Mouse (Mus musculus): ENCODE data around the gene Npas3.

The Npas3 gene

DNA sequence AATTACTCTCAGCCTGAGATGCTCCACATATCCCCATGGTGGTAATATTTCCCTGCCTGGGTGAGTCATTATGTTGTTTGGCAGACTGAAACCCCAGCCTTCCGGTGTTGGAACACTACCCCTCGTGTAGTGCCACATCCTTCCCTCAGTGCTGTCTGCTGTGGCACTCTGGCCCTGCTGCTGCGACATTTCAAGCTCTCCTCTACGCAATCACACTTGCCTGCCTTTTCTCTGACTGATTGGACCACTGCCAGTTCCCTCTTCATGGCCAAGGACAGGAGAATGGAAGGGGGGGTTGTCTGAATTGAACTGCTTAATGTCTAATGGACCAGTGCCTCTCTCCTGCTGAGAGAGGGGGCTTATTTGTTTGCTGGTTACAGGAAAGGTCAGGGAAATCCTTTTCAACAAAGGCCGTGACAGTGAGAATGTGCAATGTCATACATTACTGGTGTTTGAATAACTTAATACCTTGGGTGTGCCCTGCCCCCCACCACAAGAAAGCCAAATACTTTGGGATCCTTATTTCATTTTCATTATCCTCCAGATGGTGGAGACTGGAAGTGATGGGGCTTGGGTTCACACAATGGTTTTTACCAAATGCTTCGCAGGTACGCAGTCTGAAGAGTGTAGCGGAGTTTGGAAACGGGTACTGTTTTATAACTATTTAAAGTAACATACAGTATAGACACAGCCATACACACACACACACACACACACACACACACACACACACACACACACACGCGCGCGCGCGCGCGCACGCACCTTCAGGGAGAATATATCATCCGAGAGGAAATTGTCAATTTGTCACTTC lies 339.4 kb downstream of the Npas3 start:
- DNase-seq (ENCODE audit: low spot score in 2 of 2), result peak; percentile 25 to 76

DNA sequence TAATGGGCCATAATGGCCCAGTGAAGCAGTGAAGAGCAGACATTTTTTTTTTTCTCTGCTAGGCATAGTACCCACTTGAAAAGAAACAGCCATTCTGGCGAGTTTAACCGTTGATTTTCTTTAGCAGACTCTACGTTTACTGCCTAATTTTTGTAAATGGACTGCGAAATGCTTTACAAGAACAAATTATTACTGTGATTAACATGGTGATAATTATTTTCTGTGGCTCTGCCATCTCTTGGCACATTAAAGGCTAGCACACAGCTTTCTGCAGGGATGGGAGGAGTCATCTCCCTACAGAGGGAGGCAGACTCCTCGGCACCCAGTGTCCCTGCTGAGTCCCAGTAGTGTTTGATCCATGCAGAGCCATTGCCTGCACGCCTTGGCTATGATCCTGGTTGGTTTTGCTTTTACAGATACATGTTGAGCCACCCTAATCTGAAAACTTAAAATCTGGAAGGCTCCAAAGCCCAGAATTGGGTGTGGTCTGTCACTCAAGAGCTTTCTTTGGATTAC lies 341.0 kb downstream of the Npas3 start:
- no peak for DNase-seq (ENCODE audit: low spot score in 2 of 2)

DNA sequence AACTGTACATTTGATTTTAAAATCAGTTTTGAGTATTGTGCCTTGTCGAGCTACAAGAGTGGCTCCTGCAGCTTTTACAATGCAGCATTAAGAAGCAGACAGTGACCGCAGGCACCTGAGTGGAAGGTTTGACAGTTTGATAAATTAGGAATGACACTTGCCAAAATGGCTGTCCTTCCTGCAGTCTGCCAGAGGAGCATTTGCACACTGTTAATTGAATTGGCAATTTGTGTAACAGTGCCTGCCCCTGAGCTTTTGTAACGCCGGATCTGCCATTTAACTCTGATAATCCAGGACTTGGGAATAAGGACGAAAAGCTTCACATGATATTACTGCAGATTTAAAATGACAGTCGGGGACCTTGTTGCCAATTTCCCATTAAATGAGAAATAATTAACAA lies 357.2 kb downstream of the Npas3 start:
- no peak for DNase-seq (ENCODE audit: low spot score in 2 of 2)

DNA sequence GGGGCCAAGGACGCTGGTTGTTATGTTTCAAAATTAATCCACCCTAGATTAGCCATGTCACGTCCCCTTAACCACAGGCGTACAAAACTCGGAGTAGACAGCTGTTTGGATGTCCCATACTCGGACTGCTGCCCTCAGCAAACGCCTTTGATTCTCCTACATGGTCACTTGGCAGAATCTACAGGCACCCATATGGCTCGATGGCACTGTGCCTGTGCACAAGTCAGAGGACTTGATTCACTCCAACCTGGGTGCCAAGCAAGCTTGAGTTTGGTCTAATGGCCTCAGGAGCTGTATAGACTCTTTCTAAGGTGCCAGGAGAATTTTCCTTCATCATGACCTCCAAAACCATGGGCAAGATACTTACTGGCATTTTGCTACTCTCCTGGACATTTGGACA lies 363.6 kb downstream of the Npas3 start:
- peak; percentile 31 to 69 for DNase-seq (ENCODE audit: low spot score in 2 of 2)

DNA sequence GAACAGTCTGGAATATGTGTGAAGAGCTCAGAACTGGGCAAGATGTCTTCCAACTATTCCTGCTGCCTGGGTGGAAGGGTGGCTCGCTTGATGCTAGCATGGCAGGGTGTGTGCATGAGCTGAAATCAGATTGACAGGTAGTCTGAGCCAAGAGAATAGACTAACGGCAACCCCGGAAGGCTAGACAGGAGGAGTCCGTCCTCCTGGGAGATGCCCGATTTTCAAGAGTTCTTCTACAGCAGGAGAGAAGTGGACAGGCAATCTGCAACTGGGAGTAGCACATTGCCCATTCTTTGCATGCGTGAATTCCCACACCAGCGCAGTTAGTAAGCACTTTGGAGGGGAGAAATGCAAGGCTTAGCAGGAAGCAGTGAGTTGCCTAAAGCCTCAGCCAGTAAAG lies 372.8 kb downstream of the Npas3 start:
- no peak for DNase-seq (ENCODE audit: low spot score in 2 of 2)

DNA sequence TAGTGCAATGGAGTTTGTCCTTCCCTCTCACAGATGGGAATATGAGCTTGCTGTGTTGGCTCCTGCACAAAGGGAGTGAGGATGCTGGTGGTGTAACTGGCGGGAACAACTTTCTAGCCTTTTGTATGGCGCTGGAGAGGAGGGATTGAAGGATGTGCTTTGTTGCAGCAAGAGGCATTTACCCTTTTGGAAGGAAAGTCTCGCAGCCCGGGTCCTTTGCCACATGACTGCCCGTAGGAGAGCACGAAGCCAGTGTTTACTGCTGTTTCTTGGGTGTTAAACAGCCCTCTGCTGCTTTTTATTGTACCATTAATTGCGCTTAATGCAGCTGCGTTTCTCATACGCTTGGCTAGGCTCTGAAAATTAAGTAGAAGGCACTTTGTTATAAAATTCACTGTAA lies 375.3 kb downstream of the Npas3 start:
- DNase-seq (ENCODE audit: low spot score in 2 of 2), result no peak

DNA sequence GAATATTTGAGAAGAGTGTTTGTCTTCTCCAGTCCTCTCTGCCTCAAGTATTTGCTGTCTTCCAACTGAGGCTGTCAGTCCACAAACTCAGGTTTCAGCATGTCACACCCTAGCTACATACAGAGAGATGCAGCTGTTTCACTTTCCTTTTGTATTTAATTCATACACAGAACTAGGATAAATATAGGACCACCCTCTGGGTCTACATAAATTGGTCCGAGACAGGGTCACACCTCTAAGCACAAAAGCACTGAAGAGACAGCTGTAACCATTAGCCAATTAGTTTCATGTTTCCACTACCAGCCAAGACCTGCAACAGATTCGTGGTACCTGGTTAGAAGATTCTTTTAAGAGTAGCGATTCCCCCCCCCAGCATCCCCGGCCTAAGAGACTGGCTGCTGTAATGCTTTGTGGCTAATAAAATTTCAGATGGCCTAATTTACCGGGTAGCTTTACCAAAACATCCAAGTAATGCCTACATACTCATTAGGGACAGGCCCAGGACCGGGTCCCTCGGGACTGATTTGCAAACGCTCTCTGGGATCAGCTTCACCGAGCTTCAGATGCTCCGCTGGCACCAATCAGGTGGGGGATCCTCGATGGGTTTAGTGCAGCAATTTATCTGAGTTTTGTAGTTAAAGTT lies 376.0 kb downstream of the Npas3 start:
- no peak for DNase-seq (ENCODE audit: low spot score in 2 of 2)

DNA sequence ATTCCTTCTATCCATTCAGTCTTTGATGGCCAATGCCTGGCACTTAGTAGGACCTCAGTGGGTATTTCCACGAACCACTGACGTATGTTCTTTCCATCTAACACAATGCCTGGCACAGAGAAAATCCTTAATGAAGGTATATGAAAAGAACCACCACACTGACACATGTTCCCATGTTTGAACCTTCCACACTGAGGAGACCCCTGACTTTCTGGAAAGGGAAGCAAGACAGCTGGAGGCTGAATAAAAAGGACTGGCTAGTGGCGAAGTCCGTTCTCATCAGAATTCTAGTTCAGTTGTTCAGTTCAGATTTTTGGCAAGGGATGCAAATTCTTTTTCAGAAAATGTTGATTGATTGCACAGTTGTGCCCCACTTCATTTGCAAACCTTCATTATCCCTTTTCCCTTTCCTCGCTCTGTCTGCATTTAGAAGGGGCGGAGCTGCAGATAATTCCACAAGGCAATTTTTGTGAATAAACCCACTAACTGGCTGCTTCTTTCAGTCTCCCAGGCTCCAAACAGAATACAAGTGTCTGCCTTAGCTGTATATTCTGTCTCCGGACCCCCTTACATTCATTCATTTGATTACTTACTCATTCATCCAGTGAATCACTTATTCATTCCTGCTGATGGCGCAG lies 381.1 kb downstream of the Npas3 start:
- no peak for DNase-seq (ENCODE audit: low spot score in 2 of 2)

DNA sequence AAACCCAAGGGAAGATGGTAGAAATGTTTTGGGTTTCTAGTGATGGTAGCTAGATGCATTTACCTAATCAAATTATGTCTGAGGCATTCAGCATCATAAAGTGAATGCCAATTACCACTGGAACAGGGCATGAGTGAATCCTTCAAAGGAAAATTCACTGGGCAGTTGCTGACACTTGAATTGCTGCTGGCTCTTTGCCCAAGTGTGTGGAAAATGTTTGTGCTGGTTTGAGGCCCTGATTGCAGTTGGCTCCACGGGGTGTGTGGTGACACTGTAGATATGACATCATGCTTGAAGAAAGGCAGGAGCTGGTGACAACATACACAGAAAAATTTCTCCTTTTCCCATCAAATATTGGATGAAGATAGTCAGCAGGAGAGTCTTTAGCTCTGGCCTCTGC lies 382.1 kb downstream of the Npas3 start:
- DNase-seq (ENCODE audit: low spot score in 2 of 2), result no peak

DNA sequence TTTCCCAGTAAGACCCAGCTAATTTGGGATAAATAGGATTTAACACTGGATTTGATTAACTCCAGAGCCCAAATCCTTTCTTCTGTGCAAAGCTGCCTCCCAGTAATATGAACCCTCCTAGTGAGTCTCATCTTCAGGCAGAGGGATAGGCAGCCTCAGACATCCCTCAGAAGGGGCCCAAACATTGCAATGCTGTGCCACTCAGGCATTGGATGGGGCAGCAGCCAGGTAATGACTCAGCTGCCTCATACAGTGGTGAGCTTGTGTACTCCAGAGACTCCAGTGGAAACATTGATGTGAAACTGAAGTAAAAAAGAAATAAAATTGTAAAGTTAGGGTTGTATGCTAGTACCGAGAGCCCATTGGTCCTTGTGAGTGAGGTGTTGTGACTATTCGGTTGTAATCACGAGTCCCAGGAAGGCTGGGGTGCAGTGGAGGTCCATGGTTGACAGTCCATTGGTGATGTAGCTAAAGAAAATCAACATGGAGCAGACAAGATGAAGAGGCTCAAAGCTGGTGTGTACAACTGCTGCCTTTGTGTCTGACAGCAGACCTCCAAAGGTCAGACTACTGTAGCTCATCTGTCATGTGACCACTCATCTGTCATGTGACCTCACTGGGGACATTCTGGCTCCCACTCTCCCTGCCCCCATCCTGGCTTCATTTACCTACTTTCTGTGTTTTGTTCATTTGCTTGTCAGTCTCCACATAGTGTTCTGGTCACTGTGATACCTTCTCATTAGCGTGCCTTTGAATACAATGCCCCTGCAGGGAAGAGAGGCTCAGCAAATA lies 383.0 kb downstream of the Npas3 start:
- DNase-seq (ENCODE audit: low spot score in 2 of 2), result no peak

DNA sequence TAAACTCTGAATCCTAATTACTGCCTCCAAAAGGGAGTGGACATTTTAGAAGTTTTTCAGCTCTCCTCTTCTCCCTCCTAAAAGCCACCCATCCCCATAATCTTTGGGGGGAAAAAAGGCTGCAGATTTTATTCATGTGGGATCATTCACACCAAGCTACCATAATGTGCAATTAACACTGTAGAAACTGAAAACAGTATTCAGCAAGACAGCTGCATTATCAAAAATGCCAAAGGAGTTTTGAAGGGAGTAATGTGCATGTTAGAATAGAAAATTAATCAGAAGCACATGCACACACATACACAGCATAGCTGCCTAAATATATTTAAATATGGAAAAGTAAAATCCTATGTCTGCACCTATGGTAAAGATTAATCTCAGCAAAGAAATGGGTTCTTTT lies 390.1 kb downstream of the Npas3 start:
- DNase-seq (ENCODE audit: low spot score in 2 of 2), result no peak

DNA sequence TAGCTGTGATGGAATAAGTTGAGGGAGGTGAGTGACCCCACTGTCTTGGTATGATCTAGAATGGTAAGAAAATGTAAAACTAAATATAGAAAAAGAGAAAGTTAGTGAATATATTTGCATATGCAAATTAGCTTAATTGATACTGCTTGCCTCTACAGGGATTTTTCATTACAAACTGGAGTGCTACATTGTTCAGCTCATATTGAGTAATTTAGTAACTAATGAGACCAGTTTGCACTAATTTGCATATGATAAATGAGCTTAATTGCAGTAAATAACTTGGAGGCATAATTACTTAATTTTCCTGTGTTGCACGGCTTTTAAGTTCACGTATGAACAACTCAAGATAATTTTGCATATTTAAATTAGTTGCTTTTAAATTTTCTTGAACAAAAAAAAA lies 398.8 kb downstream of the Npas3 start:
- DNase-seq (ENCODE audit: low spot score in 2 of 2), result no peak

DNA sequence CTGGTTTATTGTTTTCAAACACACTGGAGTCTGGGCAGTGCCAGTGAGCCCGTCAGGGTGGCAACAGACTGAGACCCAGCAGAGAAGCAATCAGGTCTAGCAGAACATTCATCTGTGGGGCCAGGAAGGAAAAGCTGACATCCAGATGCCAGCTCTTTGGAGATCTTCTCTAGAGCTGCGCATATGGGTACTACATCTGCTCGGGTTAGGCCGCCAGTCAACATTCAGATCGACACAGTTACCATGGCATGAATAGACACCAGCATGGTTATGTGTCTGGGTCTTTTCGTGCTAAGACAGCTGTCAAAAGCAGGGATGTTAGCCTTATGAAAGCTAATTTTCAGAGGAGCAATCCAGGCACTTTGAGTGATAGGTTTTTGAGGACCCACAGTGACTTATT lies 407.8 kb downstream of the Npas3 start:
- DNase-seq (ENCODE audit: low spot score in 2 of 2), result peak in 1 of 2 experiments; percentile 5

DNA sequence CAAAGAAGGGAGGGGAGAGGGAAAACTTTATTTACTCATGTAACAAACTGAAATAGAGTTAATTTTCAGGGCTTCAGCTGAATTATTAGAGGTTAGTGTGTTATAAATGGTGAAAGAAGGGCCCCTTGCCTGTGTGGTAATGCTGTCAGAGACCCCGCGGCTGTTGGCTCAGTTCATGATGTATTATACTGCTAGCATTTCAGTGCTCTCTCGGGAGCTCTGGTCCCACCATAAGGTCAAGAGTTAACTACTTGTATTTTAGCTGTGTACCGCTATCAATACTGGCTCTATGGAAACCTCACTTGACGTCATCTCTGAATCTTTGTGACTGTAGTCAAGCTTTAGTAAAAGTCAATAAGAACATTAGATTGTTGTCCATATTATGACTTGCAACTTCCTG lies 415.6 kb downstream of the Npas3 start:
- no peak for DNase-seq (ENCODE audit: low spot score in 2 of 2)

DNA sequence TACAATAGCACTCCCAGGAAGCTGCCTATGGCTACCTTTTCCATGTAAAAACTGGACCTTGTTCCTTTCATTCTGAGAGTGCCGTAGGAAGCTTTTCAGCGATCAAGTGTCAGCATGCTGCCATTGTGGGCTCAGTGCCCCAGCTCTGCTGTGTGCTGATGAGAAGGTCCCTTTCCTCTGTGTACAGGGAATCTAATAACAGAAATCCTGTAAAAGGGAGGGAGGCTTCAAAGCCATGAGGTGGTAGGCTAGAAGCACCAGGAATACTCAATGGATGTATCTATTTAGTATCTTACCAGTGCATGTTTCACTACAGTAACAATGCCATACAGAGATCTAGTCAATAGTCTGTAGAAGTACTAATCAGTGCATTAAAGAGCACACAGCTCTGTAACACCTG lies 423.4 kb downstream of the Npas3 start:
- no peak for DNase-seq (ENCODE audit: low spot score in 2 of 2)

DNA sequence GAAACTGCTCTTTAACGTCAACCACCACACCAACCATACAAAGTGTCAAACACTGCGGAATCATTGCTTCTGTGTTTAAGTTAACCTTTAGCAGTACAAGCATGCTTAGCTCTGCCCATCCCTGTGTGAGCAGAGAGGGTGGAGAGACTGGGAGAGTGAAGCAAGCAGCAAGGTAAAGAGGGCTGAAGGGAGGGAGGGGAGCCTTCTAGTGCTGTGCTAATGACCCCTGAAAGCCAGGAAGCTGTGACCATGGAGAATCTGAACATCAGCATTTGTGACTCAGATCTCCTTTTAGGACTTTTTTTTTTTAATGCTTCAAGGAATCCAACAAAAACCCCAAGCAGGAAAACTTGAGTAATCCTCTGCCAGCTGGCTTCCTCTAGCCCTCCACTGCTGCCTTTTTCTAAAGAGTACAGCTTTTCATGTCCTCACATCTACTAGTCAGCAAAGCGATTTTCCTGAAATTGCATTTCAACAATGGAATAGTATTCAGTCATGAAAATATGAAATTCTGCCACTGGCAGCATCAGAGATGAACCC lies 428.7 kb downstream of the Npas3 start:
- DNase-seq (ENCODE audit: low spot score in 2 of 2), result no peak

DNA sequence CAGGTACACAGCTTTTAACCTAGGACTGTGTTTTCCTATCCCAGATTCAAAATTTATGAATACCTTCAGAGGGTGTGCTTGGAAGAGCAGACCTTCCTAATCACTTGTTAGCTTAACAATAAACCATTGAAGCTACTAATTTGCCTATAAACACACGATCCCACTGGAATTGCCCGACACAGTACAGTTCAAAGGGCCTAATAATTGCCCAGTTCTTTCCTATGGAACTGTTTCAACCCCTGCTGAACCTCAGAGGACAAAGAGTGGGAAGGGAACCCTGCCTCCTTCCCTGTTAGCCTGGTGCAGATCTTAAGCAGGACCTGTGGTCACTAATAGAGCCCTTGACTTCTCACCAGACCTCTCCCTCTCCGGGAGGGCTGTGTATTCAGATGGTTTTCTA lies 429.7 kb downstream of the Npas3 start:
- no peak for DNase-seq (ENCODE audit: low spot score in 2 of 2)

DNA sequence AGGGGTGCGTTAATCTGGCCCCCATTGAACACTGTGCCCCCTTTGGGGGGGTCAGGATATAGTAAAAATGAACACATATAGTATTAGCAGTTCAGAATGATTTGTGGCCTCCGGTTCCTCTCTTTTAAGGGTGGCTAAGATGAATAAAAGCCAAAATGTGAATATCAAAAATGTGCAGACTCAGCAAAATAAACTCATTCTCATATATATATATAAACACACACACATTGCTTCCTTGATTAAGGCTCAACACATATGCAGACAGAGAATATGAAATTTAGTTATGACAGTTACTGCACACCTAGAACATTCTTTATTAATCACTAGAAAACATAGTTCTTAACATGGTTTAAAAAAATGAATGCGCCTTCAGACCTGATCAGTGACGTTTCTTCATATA lies 430.7 kb downstream of the Npas3 start:
- no peak for DNase-seq (ENCODE audit: low spot score in 2 of 2)

DNA sequence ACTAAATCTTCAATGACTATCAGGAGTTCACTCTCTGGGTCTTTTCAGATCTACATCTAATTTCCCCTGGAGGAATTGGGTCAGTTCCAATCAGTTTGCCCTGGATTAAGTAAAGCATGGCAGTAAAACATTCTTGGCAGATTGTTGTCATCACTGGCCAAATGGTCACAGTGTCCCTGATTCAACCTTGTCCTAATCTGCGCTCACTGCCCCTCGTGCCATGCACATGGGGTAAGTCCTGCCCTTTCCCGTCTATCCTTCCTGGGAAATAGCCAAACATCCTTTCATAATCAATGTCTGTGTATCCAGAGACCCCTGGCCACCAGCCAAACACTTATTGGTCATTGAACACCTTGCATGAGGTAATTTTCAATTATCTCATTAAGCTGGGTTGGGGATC lies 432.0 kb downstream of the Npas3 start:
- no peak for DNase-seq (ENCODE audit: low spot score in 2 of 2)

DNA sequence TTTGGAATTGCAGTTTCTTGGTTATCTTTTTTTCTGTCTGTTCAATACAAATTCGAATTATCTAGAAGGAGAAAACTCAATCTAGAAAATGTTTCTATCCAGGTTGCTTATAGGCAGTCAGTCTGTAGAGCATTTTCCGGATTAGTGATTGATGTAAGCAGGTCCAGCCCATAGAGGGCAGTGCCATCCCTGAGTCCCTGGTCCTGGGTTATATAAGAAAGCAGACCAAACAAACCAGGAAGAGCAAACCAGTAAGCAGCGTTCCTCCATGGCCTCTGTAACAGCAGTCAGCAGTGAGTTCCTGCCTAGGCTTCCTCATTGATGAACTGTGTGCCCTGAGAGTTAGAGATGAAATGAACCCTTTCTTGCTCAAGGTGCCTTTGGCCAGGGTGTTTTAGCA lies 433.6 kb downstream of the Npas3 start:
- DNase-seq (ENCODE audit: low spot score in 2 of 2), result peak in 1 of 2 experiments; percentile 6

DNA sequence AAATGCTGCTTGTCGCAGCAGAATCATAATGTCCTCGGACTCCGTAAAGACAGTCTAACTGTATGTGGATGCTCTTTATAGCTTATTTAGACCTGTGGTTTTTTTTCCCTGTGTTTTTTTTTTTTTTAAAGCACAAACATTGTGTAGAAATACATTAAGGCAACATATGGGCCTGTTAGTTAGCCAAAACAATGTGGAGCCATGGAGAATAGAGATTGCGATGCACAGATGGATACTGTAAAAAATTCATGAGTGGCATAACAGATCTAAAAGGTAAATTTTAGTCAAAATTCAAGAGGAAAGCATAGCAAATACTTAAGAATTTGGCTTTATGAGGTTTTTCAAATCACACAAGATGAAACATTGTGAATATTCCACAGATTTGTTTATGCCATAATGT lies 444.0 kb downstream of the Npas3 start:
- DNase-seq (ENCODE audit: low spot score in 2 of 2), result no peak

DNA sequence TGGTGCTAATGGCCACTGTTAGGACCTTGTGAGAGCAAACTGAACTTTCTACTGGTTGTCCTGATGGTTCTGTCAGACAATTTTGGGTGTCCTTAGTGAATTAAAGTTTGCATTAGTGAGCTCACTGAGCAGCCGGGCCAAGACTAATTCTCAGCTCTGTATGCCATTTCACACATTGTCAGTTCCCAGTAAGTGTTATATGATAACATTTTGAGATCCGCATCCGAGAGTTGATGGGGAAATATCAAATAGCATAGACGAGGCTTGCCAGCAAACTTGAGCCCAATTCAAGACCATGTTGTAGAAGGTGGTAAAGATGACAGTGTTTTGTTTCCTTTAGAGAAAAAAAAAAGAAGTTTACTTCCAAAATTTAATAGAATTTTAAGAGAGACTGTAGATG lies 445.9 kb downstream of the Npas3 start:
- no peak for DNase-seq (ENCODE audit: low spot score in 2 of 2)

Data from cerebellum, postnatal 4 days (tissue).